Mouse (Mus musculus) spleen, adult 2 months (tissue): ENCODE measurements at regions not wholly inside any gene's neighbourhood (a gene's known extent, or its start where the extent isn't known, plus 50 kb on each side); places are given as distances from the start of the nearest gene placed in this dataset.
"Not testable (repeated sequence)": the region's sequence is repeated elsewhere in the genome, so short reads cannot be mapped to it uniquely, and the experiment has no call there.

Experiments
- DNase-seq, 2 experiments: peaks; one replicate each; pipeline versions ENCODE4 v3.0.0 to v3.0.0-alpha.2; 2012 to 2021; ENCODE audit warnings: low spot score in 2 of 2, low read depth in 1 of 2
- H3K27ac ChIP-seq: fragments of 200-500 bp; 2 replicates; pipeline ENCODE4 v1.5.1; 2012; ENCODE audit warnings: low read length, inconsistent platforms; ENCODE audit not compliant: insufficient read depth
- H3K27me3 ChIP-seq: fragments of 200-500 bp; 2 replicates; pipeline ENCODE4 v1.6.1; 2012; ENCODE audit warnings: mild to moderate bottlenecking, moderate library complexity, low read length, inconsistent platforms; ENCODE audit not compliant: control insufficient read depth, insufficient read depth
- H3K36me3 ChIP-seq: fragments of 200-500 bp; 2 replicates; pipeline ENCODE4 v1.6.1; 2012; ENCODE audit warnings: mild to moderate bottlenecking, low read length, inconsistent platforms; ENCODE audit not compliant: control insufficient read depth, insufficient read depth
- H3K4me1 ChIP-seq: fragments of 200-500 bp; 2 replicates; pipeline ENCODE4 v1.6.1; 2011; ENCODE audit warnings: inconsistent platforms; ENCODE audit not compliant: control insufficient read depth, insufficient read depth, insufficient read length
- H3K4me3 ChIP-seq: fragments of 200-500 bp; 2 replicates; pipeline ENCODE4 v1.5.1; 2011; ENCODE audit warnings: mild to moderate bottlenecking, inconsistent platforms; ENCODE audit not compliant: insufficient read depth, insufficient read length; ENCODE audit errors: extremely low read depth
- CTCF ChIP-seq: fragments of 200-500 bp; IDR thresholded peaks from 2 replicates; pipeline ENCODE4 v1.5.1; 2011; ENCODE audit warnings: mild to moderate bottlenecking, inconsistent platforms; ENCODE audit not compliant: insufficient read depth, insufficient read length, insufficient replicate concordance; ENCODE audit errors: extremely low read depth
- POLR2A ChIP-seq: fragments of 200-500 bp; IDR thresholded peaks from 2 replicates; pipeline ENCODE4 v1.6.1; 2011; ENCODE audit warnings: low read depth, low read length, inconsistent platforms
- WGBS: fragments of 180-500 bp; shearing (Covaris S2); methylation state at CpG from one replicate; pipeline ENCODE4 v1.1.7; 2018; 5-methylcytosine and 5-hydroxymethylcytosine counted together

DNA sequence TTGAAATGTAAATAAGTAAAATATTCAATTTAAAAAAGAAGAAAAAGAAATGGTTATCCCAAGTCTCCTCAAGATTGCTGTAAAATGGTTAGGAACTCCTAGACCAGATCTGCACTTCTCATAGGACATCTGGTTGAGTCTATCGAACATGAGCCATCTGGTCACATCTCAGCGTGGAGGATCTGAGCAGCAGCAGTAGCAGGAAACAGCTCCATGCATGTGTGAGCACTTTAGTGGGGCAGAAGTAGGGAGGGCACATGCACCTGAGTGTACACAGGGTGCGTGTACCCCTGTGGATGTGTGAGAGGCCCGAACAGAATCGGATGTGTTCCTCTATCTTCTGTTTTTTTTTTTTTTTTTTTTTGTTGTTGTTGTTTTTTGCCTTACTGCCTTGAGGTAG lies 65.2 kb upstream of the Klf13 start:
- WGBS, result 23% methylated on average over 5 of the region's 5 CpGs
- Histone ChIP-seq H3K27me3 (no peaks in the 10 kb centered on the region), H3K27ac (peak overlapping the region; percentile 65; the same call in 1 of the 2 replicates), H3K4me3 (no peak overlapping the region), H3K4me1 (peaks cover 45% of the 10 kb centered on the region; the same call in 1 of the 2 replicates), H3K36me3 (no peaks in the 10 kb centered on the region)
- TF ChIP-seq POLR2A, result no peak
- TF ChIP-seq CTCF, result no peak
- DNase-seq, result peak; percentile 61 to 75

DNA sequence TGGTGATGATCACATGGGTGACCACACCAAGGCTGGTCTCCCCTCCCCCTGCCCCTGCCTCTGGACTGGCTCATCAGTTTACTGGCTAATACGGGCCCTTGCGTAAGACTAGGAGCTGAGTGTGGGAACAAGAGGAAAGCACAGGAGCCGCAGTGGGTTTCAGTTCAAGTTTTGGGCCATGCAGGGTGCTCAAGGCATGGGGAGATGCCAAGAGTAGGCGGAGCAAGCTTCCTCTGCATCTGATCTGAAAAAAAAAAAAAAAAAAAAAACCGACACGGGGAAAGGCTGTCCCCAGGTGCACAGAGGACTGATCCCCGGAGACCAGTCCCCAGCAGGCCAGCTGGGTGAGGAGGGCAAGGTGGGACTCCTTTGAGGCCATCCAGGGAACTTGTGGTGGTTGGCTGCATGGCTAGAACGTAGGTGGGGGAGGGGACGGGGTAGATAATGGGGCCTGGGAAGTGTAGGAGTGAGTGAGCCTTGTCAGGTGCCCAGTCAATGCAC lies 62.9 kb upstream of the Klf13 start:
- H3K27me3 ChIP-seq, result no peaks in the 10 kb centered on the region
- H3K4me1 ChIP-seq, result peaks cover 48% of the 10 kb centered on the region; the same call in 1 of the 2 replicates
- H3K27ac ChIP-seq, result peak overlapping the region; percentile 96
- no peak for TF ChIP-seq POLR2A
- no peak for TF ChIP-seq CTCF
- peak overlapping the region; percentile 45; the same call in 1 of the 2 replicates for H3K4me3 ChIP-seq
- WGBS, result 9% methylated on average over 9 of the region's 9 CpGs
- DNase-seq, result peak in 1 of 2 experiments; percentile 68
- H3K36me3 ChIP-seq, result no peaks in the 10 kb centered on the region

DNA sequence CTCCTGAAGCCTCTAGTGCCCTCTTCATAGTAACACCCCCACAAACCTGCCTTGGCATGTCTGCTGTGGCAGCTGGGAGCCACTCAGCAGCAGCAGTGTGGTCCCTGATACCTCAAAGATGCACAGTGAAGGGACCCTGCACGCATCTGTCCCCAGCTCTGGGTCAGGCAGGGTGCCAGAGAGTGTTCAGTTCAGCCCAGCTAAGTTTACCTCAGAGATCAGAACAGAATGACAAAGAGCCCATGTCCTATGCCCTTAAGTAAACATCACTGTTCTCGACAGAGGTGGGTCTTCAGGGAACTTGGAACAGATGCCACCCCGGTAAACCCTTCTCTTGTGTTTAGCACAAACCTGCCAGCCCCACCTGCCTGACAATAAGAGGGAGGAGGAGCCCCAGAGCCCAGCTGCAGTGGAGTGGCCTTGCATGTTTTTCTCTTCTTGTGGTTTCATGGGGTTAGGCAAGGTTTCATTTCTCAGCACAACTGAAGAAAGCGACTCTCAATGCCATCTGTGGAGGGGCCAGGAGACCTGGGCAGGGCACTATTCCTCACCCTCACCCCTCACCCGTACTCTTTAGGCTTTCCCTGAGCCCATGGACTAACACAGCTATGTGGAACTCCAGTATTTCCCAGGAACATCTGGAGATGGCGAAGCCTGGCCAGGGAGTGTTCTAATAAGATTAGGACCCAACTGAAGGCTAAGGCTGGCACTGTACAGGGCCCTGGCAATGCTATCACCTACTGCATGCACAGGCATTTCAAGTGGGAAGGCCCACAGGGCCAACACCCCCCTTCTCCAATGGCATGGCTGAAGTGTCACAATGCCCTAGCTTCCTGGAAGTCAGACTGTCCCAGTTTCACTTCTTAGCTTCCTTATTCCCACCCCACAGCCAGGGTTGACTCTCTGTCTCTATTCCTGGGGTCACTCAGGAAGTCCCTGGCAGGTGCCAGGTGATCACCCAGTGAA lies 60.6 kb upstream of the Klf13 start:
- TF ChIP-seq CTCF (no peak), POLR2A (no peak; the same call in 1 of the 2 replicates)
- Histone ChIP-seq H3K27me3 (no peaks in the 10 kb centered on the region), H3K27ac (peak overlapping the region; percentile 96), H3K4me1 (peaks cover 43% of the 10 kb centered on the region; the same call in 1 of the 2 replicates), H3K36me3 (no peaks in the 10 kb centered on the region), H3K4me3 (peak overlapping the region; percentile 4; the same call in 1 of the 2 replicates)
- WGBS, result 10% methylated on average over 6 of the region's 6 CpGs
- DNase-seq, result peak; percentile 58 to 79

DNA sequence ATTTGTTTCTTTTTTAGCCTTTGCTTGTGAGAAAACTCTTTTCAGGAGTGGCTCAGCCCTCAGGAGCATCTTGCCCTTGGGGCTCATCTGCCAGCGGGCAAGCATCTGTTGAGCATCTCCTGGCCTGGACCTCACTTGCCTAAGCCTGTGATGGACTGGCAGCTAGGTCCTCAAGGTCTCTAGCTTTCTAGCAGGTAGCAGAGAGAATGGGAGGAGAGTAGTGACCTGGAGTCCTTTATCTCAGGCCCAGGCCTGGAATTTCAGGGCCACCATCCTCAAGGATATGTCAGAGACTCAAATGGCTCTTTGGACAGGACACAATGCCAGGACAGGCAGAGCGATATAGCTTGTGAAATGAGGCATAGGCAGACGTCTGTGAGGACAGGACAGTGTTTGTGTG lies 59.3 kb upstream of the Klf13 start:
- TF ChIP-seq POLR2A (no peak), CTCF (no peak)
- no peak for DNase-seq
- Histone ChIP-seq H3K4me1 (peaks cover 41% of the 10 kb centered on the region; the same call in 1 of the 2 replicates), H3K27ac (peak overlapping the region; percentile 96), H3K27me3 (no peaks in the 10 kb centered on the region), H3K36me3 (no peaks in the 10 kb centered on the region), H3K4me3 (no peak overlapping the region)
- WGBS, result 69% methylated on average over 3 of the region's 3 CpGs

DNA sequence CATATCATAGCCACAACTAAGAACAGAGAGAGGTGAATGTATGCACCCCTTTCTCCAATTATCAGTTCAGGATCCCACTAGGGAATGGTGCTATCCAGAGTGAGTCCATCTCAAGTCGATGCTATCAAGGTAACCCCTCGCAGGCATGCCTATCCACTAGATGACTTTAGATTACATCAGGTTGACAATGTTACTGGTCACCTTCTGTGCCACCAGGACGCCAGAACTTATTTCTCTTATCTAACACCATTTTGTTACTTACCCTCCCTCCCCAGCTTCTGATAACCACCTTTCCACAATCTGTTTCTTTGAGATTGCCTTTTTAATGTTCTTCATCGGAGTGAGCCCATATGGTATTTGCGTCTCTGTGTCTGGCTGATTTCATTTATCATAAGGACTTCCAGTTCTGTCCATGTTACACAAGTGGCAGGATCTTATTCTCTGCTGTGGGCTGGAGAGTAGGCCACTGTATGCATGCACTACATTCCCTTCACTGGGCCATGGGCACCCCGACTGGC lies 57.9 kb upstream of the Klf13 start:
- Histone ChIP-seq H3K4me1 (peaks cover 36% of the 10 kb centered on the region; the same call in 1 of the 2 replicates), H3K36me3 (no peaks in the 10 kb centered on the region), H3K4me3 (no peak overlapping the region), H3K27me3 (no peaks in the 10 kb centered on the region), H3K27ac (no peak overlapping the region)
- TF ChIP-seq CTCF (no peak), POLR2A (no peak)
- WGBS, result 82% methylated on average over 6 of the region's 6 CpGs
- DNase-seq, result no peak

DNA sequence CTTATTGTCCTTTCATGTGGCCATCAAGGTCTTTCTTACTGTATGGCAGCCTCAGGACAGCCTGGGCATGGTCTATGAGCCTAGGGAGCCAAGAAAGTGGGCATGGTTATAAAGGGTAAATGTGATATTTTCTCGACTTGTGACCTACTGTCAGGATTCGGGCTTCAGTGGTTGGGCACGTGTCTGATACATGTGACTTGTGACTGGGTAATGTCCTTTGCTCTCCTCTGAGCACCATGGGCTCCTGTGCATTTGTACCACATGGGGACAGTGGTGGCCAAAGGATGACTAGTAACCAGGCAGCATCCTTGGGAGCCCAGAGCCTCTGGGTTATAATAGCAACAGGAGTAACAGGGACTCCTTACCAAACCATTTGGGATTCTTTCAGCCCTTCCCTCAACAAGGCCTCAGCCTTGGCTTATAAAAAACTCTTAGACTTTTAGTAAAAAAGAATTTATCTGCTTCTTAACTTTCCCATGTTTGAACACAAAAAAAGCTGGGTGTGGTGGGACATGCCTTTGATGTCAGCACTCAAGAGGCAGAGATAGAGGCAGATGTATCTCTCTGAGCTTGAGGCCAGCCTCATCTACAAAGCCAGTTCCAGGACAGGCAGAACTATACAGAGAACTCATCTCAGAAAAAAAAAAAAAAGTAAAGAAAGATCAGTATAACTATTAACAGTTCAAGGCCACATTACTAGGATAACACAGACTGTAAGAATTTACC lies 56.7 kb upstream of the Klf13 start:
- H3K27ac ChIP-seq, result no peak overlapping the region; the same call in 1 of the 2 replicates
- no peaks in the 10 kb centered on the region for H3K36me3 ChIP-seq
- DNase-seq, result no peak
- no peaks in the 10 kb centered on the region for H3K27me3 ChIP-seq
- no peak for TF ChIP-seq CTCF
- TF ChIP-seq POLR2A, result no peak
- no peak overlapping the region for H3K4me3 ChIP-seq
- H3K4me1 ChIP-seq, result peaks cover 39% of the 10 kb centered on the region
- 49% methylated on average over 3 of the region's 3 CpGs for WGBS

DNA sequence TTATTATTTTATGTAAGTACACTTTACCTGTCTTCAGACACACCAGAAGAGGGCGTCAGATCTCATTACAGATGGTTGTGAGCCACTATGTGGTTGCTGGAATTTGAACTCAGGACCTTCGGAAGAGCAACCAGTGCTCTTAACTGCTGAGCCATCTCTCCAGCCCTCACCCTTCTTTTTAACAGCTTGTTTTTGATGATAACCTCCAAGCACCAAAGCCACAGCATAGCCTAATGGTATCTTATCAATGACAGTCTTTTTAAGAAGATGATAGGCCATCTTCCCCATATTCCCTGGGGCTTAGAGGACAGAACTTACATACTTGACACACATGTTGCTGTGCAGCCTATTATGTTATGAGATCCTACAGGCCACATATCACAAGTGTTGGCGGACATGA lies 56.1 kb upstream of the Klf13 start:
- not testable (repeated sequence) for H3K27me3 ChIP-seq, DNase-seq, H3K4me3 ChIP-seq, H3K36me3 ChIP-seq, H3K27ac ChIP-seq
- WGBS, result 82% methylated on average over 3 of the region's 3 CpGs
- peaks cover 39% of the 10 kb centered on the region for H3K4me1 ChIP-seq
